In genomic region chr10:19352878-19353301, GRCm38 (mm10) we compare ENCODE assay signal across 10 mouse cellular contexts. TPM values are rescaled to one million over a fixed set of nuclear protein-coding genes. Genes with fewer than 3 reads are reported as not detected.
A peak's percentile ranks its signal among the peaks of the same experiment; 100 is the strongest.
DNase-seq lines count a peak whose midpoint lies in the region; ATAC-seq and TF ChIP-seq lines count a peak whose summit lies in the region.
"Had no signal": no experiment of that assay in that cellular context is flagged by ENCODE, and none has a peak within 500 bp of the region (broad histone marks: within the 10 kb centered on the region; RNA-seq: fewer than 3 reads in every experiment).

No protein-coding gene starts in this region.

- H3K4me1 ChIP-seq in heart, embryonic 14.5 days (ENCODE audit: control insufficient read depth in 2 of 2, insufficient read depth in 2 of 2, low read length in 2 of 2): peaks cover 0 to 15% of the 10 kb centered on the region in 2 experiments; a peak in 2 of 4 replicates
- H3K4me1 ChIP-seq in heart, adult 2 months (ENCODE audit: control insufficient read depth, insufficient read depth, low read length): no peaks in the 10 kb centered on the region
- H3K4me1 ChIP-seq in ES-E14 (ENCODE audit: control insufficient read depth in 2 of 2, insufficient read depth in 2 of 2, low read length in 2 of 2, poor library complexity in 1 of 2): peaks cover 0 to 11% of the 10 kb centered on the region in 2 experiments; a peak in 1 of 4 replicates
- H3K4me1 ChIP-seq in hindbrain, embryonic 13.5 days (replicated peaks): peaks cover 21% of the 10 kb centered on the region

- DNase-seq in heart, adult 2 months: no peak
- DNase-seq in ES-E14 (ENCODE audit: low read depth, low spot score): no peak
- peak; percentile 56 for DNase-seq in naive thymus-derived CD4-positive, alpha-beta T cell, adult 2 months (ENCODE audit: low read depth)
- no peak for DNase-seq in Muller cell, postnatal 12 days (ENCODE audit: inconsistent ontology term)
- DNase-seq in left cerebral cortex, postnatal 36 days (ENCODE audit: low spot score in 2 of 2): no peak
- DNase-seq in frontal cortex, postnatal 10 days (ENCODE audit: low spot score in 2 of 2): no peak

- in situ Hi-C loops in ES-E14 (cut with MboI; ENCODE audit: low sequenced_read_pairs in 2 of 2, unreplicated experiment in 2 of 2): no loop called here

- no peaks in the 10 kb centered on the region for H3K36me3 ChIP-seq in heart, embryonic 14.5 days (ENCODE audit: control insufficient read depth, insufficient read depth, low read length)
- no peaks in the 10 kb centered on the region for H3K36me3 ChIP-seq in heart, adult 2 months (ENCODE audit: control insufficient read depth, insufficient read depth, low read length)
- H3K36me3 ChIP-seq in ES-E14 (ENCODE audit: control insufficient read depth, insufficient read depth, low read length, poor library complexity, severe bottlenecking): no peaks in the 10 kb centered on the region
- H3K36me3 ChIP-seq in hindbrain, embryonic 13.5 days: no peaks in the 10 kb centered on the region
- H3K36me3 ChIP-seq: G1E; limb, embryonic 13.5 days had no signal

- H3K9me3 ChIP-seq in heart, embryonic 14.5 days (ENCODE audit: control insufficient read depth, low read length): no peaks in the 10 kb centered on the region
- no peaks in the 10 kb centered on the region for H3K9me3 ChIP-seq in ES-E14 (ENCODE audit: control insufficient read depth, insufficient read depth, low read depth, low read length)
- H3K9me3 ChIP-seq in hindbrain, embryonic 13.5 days: no peaks in the 10 kb centered on the region
- H3K9me3 ChIP-seq: G1E; limb, embryonic 13.5 days had no signal

- intact Hi-C loops in heart, adult 2 months (cut with DNase I): no loop called here
- intact Hi-C loops in left cerebral cortex, postnatal 36 days (cut with DNase I): no loop called here

- H3K79me2 ChIP-seq in heart, adult 2 months (replicated peaks; ENCODE audit: control insufficient read depth, insufficient read depth, low read length): no peaks in the 10 kb centered on the region

- peak overlapping the region; percentile 29; the same call in 1 of the 2 replicates for H3K4me2 ChIP-seq in heart, embryonic 14.5 days (ENCODE audit: low read length)
- H3K4me2 ChIP-seq in hindbrain, embryonic 13.5 days: peak overlapping the region; percentile 33
- H3K4me2 ChIP-seq: limb, embryonic 13.5 days had no signal

- H3K9ac ChIP-seq in heart, embryonic 14.5 days (ENCODE audit: low read length): no peak overlapping the region
- H3K9ac ChIP-seq in heart, adult 2 months (ENCODE audit: low read depth, low read length): no peak overlapping the region
- H3K9ac ChIP-seq in ES-E14 (ENCODE audit: insufficient read depth, low read depth, low read length, poor library complexity, severe bottlenecking): no peak overlapping the region
- H3K9ac ChIP-seq in hindbrain, embryonic 13.5 days: peak overlapping the region; percentile 8; the same call in 1 of the 2 replicates
- H3K9ac ChIP-seq: limb, embryonic 13.5 days had no signal

- no peak overlapping the region for H3K27ac ChIP-seq in heart, embryonic 14.5 days (replicated peaks in 1 of 2; ENCODE audit: control insufficient read depth in 1 of 2, insufficient read depth in 1 of 2, low read depth in 2 of 2, low read length in 2 of 2)
- H3K27ac ChIP-seq in heart, adult 2 months: no peak overlapping the region
- H3K27ac ChIP-seq in ES-E14 (ENCODE audit: insufficient read depth, low read depth, low read length, poor library complexity, severe bottlenecking): no peak overlapping the region
- no peak overlapping the region for H3K27ac ChIP-seq in hindbrain, embryonic 13.5 days
- H3K27ac ChIP-seq: limb, embryonic 13.5 days had no signal

- WGBS in heart, embryonic 14.5 days: 0% methylated on average over 16 of the region's 16 CpGs
- 4% methylated on average over 16 of the region's 16 CpGs for whole genome bisulfite sequencing in heart, adult 2 months
- WGBS in hindbrain, embryonic 13.5 days: under 1% methylated on average over 16 of the region's 16 CpGs

- TF ChIP-seq CTCF in heart, adult 2 months (IDR thresholded peaks at IDR 0.05): no peak

- TF ChIP-seq EP300 in heart, adult 2 months (IDR thresholded peaks at IDR 0.05; ENCODE audit: insufficient read depth, low read depth, low read length): no peak

- no peak for ATAC-seq in heart, embryonic 14.5 days (ENCODE audit: insufficient number of reproducible peaks, insufficient read depth, low FRiP score, low read depth)
- 0 out of 2 replicates have a peak, but pooled peaks have one; percentile 3 for ATAC-seq in hindbrain, embryonic 13.5 days (ENCODE audit: low FRiP score)

- peak overlapping the region in 1 of 2 experiments; percentile 8; a peak in 1 of 4 replicates for H3K4me3 ChIP-seq in heart, embryonic 14.5 days (ENCODE audit: control insufficient read depth in 1 of 2, insufficient read depth in 1 of 2, low read depth in 1 of 2, low read length in 2 of 2)
- no peak overlapping the region for H3K4me3 ChIP-seq in heart, adult 2 months
- peak overlapping the region; percentile 24 to 45; a peak in 3 of 4 replicates for H3K4me3 ChIP-seq in ES-E14 (ENCODE audit: insufficient read depth in 1 of 2, low read depth in 1 of 2, low read length in 2 of 2, poor library complexity in 1 of 2, severe bottlenecking in 1 of 2)
- H3K4me3 ChIP-seq in hindbrain, embryonic 13.5 days: peak overlapping the region; percentile 16
- H3K4me3 ChIP-seq: limb, embryonic 13.5 days had no signal

- H3K27me3 ChIP-seq in heart, embryonic 14.5 days (ENCODE audit: control insufficient read depth, insufficient read depth, low read length): peaks cover 83% of the 10 kb centered on the region
- peaks cover 9% of the 10 kb centered on the region for H3K27me3 ChIP-seq in heart, adult 2 months (ENCODE audit: control insufficient read depth, insufficient read depth, low read length)
- peaks cover 84% of the 10 kb centered on the region for H3K27me3 ChIP-seq in hindbrain, embryonic 13.5 days

- TF ChIP-seq POLR2A in heart, adult 2 months (IDR thresholded peaks at IDR 0.05; ENCODE audit: insufficient read depth, low read depth, low read length): no peak

TF ChIP-seq in ES-E14, 5 proteins besides CTCF, POLR2A, EP300 and RAD21:
- TF ChIP-seq HCFC1 (IDR thresholded peaks at IDR 0.05; ENCODE audit: borderline replicate concordance, insufficient read depth, low read length): no peak

RNA-seq across cellular contexts. Expression of gene Olig3, which starts 3.4 kb away (rescaled TPM):
- not detected in 2 replicates for polyA plus RNA-seq in heart, embryonic 14.5 days (2014; fragmentation: Nextera tagmentation; extraction: Ambion mirVana)
- total RNA-seq in heart, adult 2 months (2021): not detected
- not detected in 2 replicates for polyA plus RNA-seq in heart, adult 2 months (2012; rRNA removed)
- 0.32 and 0.80 TPM in 2 replicates for total RNA-seq in ES-E14 (2012; rRNA removed)
- polyA plus RNA-seq in hindbrain, embryonic 13.5 days (2015; fragmentation: Nextera tagmentation; extraction: Ambion mirVana): 14.5 and 29.9 TPM in 2 replicates
- not detected for total RNA-seq in left cerebral cortex, postnatal 36 days (2021)
- polyA plus RNA-seq: G1E; limb, embryonic 13.5 days had no signal
